Mouse (Mus musculus) liver (tissue): ENCODE measurements around the gene Gm43302.
A peak's percentile ranks its signal among the peaks of the same experiment; 100 is the strongest.
"Not testable (repeated sequence)": the region's sequence is repeated elsewhere in the genome, so short reads cannot be mapped to it uniquely, and the experiment has no call there.

Experiments used
- DNase-seq: peaks from one replicate; pipeline ENCODE4 v3.0.0-alpha.2; 2020; ENCODE audit warnings: mixed read lengths

Gene Gm43302

GRCm38 (mm10) chr5:105293226-105294165 is at the start of gene Gm43302, which contains the start of gene Gbp6:
Gene Gm43302 (minus strand): TSS chr5:105293695.
Gene Gbp6 (minus strand): TSS chr5:105293698.
- DNase-seq = not testable (repeated sequence)

- DNase-seq = no peak
Measured at GRCm38 (mm10) chr5:105341281-105341680, 47.8 kb upstream of the Gm43302 start.

- DNase-seq = no peak
Measured at GRCm38 (mm10) chr5:105322543-105322942, 29.0 kb upstream of the Gm43302 start.

- no peak for DNase-seq
Measured at GRCm38 (mm10) chr5:105310941-105311340, 17.4 kb upstream of the Gm43302 start.

GRCm38 (mm10) chr5:105309148-105309547 is 15.7 kb upstream of the Gm43302 start:
- DNase-seq = not testable (repeated sequence)

DNA sequence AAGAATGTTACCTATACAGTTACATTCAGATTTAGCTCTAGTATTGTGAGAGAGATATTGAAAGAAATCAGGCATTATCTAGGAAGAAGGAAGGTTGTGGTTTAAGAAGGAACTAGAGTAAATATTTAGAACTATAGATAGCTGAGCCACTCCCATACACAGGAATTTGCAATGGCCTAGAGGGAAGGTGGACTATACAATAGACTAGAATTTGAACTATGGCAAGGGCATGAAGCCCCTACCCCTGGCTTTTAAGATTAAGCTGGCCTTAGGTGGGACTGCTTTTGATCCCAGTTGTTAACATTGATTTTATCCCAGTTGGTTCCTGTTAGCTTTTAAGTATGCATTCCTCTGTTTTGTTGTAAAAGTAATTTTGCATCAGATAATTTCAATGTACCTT is 13.5 kb upstream of the Gm43302 start:
- not testable (repeated sequence) for DNase-seq

DNA sequence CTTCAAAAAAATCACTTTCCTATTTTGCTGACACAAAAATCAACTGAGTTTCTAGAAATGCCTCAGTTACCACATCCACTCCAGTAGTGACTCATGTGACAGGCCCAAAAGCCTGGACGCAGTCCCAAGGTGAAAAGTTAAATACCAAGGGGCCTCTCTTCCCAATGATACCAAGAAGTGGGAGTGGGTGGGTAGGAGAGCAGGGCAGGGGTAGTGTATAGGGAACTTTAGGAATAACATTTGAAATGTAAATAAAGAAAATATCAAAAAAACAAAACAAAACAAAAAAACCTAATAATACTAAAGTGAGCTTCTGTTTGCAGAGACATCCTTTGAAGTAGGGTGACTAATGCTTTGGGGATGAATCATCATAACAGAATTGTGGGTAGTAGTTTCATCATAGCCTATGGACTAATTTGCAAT is 12.7 kb upstream of the Gm43302 start:
- no peak for DNase-seq

- not testable (repeated sequence) for DNase-seq
Measured at GRCm38 (mm10) chr5:105305671-105306070, 12.2 kb upstream of the Gm43302 start.

DNA sequence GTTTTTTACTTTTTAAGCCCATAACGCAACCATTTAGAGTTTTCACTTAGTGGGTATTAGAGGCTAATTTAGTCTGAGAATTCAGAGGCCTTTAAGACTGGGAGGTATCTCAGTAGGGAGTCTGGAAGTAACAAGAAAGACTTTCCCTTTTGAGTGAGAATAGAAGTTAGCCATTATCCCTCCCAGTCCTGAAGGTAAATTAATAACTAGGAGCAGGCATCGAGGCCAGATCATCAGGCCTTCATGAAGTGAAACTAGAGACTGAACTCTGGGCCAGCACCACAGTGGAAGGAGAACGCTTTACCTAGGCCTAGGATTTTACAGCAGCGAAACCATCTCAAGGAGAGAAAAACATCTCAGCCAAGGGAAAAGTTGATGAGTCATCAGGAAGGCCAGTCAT is 8.5 kb upstream of the Gm43302 start:
- DNase-seq = no peak

DNA sequence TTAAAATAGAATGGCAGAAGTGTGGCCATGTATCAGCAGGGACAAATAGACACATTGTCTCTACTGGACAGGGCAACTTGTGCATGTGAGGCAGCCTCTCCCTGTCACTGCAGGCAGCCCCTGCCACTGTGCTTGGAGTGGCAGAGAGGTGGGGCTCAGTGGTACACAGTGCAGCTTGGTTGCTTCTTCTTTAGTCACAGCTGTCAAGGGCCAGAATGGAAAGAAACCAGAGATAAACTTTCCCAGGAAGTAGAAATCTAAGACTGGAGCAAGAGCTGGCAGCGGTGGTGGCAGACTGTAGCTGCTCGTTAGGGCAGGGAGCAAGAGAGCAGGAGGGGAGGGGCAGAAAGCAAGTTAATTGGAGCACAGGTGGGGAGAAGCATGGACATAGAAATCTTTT is 8.0 kb upstream of the Gm43302 start:
- DNase-seq = no peak

- no peak for DNase-seq
Measured at GRCm38 (mm10) chr5:105295746-105296145, 2.3 kb upstream of the Gm43302 start.

- DNase-seq = no peak
Measured at GRCm38 (mm10) chr5:105292492-105292891, 1.0 kb downstream of the Gm43302 start.

- DNase-seq = not testable (repeated sequence)
Measured at GRCm38 (mm10) chr5:105290921-105291320, 2.6 kb downstream of the Gm43302 start.

DNA sequence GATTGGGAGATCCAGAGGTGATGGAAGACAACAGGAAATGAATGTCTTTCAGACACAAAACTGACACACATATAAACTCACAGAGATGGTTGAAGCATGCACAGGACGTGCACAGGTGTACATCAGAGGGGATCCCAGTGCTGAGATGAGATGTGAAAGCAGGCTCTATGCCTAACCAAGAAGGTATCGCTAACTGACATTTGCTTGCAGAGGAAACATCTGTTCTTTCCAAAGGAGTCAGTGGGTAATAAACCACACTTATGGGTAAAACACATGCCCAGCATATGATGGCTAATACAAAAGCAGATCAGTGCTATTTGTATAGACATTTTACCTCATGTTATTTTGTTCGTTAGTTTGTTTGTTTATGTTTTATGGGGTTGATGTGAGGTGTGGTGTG is 32.8 kb downstream of the Gm43302 start:
- not testable (repeated sequence) for DNase-seq

GRCm38 (mm10) chr5:105252491-105252890 is 41.0 kb downstream of the Gm43302 start:
- no peak for DNase-seq

- not testable (repeated sequence) for DNase-seq
Measured at GRCm38 (mm10) chr5:105244741-105245140, 48.8 kb downstream of the Gm43302 start.

- DNase-seq = not testable (repeated sequence)
Measured at GRCm38 (mm10) chr5:105240982-105241381, 52.5 kb downstream of the Gm43302 start.

- DNase-seq = peak; percentile 3
Measured at GRCm38 (mm10) chr5:105239483-105240047, 53.9 kb downstream of the Gm43302 start, which contains the start of gene Gbp10. Gene Gbp10 (minus strand): TSS chr5:105239533.

GRCm38 (mm10) chr5:105238402-105238801 is 55.1 kb downstream of the Gm43302 start:
- DNase-seq = not testable (repeated sequence)

DNA sequence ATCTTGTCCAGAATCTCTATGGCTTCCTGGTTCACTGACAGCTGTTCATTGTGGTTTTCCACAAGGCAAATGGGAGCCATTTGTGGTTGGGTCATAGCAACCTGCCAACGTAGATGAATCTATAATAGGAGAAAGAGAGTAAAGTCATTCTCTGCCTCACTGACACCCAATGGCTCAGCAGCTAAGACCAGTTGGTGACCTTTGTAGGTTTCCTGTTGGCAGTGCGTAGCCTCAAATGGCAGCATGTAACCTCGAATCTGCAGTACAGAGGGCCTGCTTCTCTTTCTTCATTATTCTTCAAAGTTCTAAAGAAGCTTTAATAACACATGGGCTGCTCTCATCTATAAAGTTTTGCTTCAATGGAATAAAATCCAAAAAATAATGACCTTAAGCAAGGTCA is 57.5 kb downstream of the Gm43302 start:
- not testable (repeated sequence) for DNase-seq

GRCm38 (mm10) chr5:105208957-105209356 is 84.5 kb downstream of the Gm43302 start:
- DNase-seq = not testable (repeated sequence)

DNA sequence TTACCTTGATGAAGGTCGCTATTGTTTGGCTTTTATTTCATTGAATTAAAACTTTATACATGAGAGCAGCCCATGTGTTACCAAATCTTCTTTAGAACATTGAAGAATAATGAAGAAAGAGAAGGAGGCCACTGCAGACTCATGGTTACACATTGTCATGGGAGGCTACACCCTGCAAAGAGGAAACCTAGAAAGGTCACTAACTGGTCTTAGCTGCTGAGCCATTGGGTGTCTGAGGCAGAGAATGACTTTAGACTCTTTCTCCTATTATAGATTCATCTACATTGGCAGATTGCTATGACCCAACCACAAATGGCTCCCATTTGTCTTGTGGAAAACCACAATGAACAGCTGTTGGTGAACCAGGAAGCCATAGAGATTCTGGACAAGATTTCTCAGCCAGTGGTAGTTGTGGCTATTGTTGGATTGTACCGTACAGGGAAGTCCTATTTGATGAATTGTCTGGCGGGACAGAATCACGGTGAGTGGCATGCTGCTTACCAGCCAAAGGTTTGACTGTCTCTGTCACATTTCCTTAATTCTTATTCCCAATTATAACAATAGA is 92.6 kb downstream of the Gm43302 start:
- DNase-seq = not testable (repeated sequence)

- not testable (repeated sequence) for DNase-seq
Measured at GRCm38 (mm10) chr5:105199149-105199548, 94.3 kb downstream of the Gm43302 start.
